Mouse (Mus musculus) cerebellum, postnatal 25 days (tissue): Measurements from ENCODE around the gene Itpr2.

Experiments used
- DNase-seq, 2 experiments: peaks; one replicate each; pipeline ENCODE4 v3.0.0; 2021; ENCODE audit warnings: mixed read lengths in 2 of 2

Gene Itpr2

GRCm38 (mm10) chr6:146215302-146215701, 286.7 kb downstream of the Itpr2 start:
- DNase-seq = no peak

GRCm38 (mm10) chr6:146212339-146212738, 289.7 kb downstream of the Itpr2 start:
- no peak for DNase-seq

GRCm38 (mm10) chr6:146211233-146211632, 290.8 kb downstream of the Itpr2 start:
- no peak for DNase-seq

- DNase-seq = no peak
Observed at GRCm38 (mm10) chr6:146208983-146209382, 293.0 kb downstream of the Itpr2 start.

GRCm38 (mm10) chr6:146207204-146207959, 294.6 kb downstream of the Itpr2 start:
- no peak for DNase-seq

- no peak for DNase-seq
Observed at GRCm38 (mm10) chr6:146205136-146205535, 296.9 kb downstream of the Itpr2 start.

- no peak for DNase-seq
Observed at GRCm38 (mm10) chr6:146204470-146204869, 297.6 kb downstream of the Itpr2 start.

- no peak for DNase-seq
Observed at GRCm38 (mm10) chr6:146197868-146198379, 304.1 kb downstream of the Itpr2 start.

- DNase-seq = no peak
Observed at GRCm38 (mm10) chr6:146196701-146197100, 305.3 kb downstream of the Itpr2 start.

- no peak for DNase-seq
Observed at GRCm38 (mm10) chr6:146195854-146196457, 306.1 kb downstream of the Itpr2 start.

GRCm38 (mm10) chr6:146191931-146192330, 310.1 kb downstream of the Itpr2 start:
- DNase-seq = no peak

- no peak for DNase-seq
Observed at GRCm38 (mm10) chr6:146190006-146190405, 312.0 kb downstream of the Itpr2 start.

- DNase-seq = no peak
Observed at GRCm38 (mm10) chr6:146185532-146185931, 316.5 kb downstream of the Itpr2 start.

GRCm38 (mm10) chr6:146184771-146185170, 317.3 kb downstream of the Itpr2 start:
- DNase-seq = peak; percentile 36 to 69

- DNase-seq = no peak
Observed at GRCm38 (mm10) chr6:146174644-146175250, 327.3 kb downstream of the Itpr2 start.

- no peak for DNase-seq
Observed at GRCm38 (mm10) chr6:146170603-146171051, 331.4 kb downstream of the Itpr2 start.

GRCm38 (mm10) chr6:146167207-146167606, 334.8 kb downstream of the Itpr2 start:
- no peak for DNase-seq

- peak; percentile 45 to 73 for DNase-seq
Observed at GRCm38 (mm10) chr6:146159641-146160040, 342.4 kb downstream of the Itpr2 start.

- no peak for DNase-seq
Observed at GRCm38 (mm10) chr6:146158717-146159116, 343.3 kb downstream of the Itpr2 start.

- DNase-seq = no peak
Observed at GRCm38 (mm10) chr6:146157983-146158535, 344.0 kb downstream of the Itpr2 start.

GRCm38 (mm10) chr6:146157099-146157498, 344.9 kb downstream of the Itpr2 start:
- peak in 1 of 2 experiments; percentile 20 for DNase-seq

GRCm38 (mm10) chr6:146156536-146156935, 345.5 kb downstream of the Itpr2 start:
- no peak for DNase-seq

- DNase-seq = no peak
Observed at GRCm38 (mm10) chr6:146155156-146155734, 346.8 kb downstream of the Itpr2 start.
